Mouse (Mus musculus) MN1 (cell line): ENCODE measurements around the gene Gm2663.
"Not testable (repeated sequence)": the region's sequence is repeated elsewhere in the genome, so short reads cannot be mapped to it uniquely, and the experiment has no call there.

ENCODE experiments used
- DNase-seq: peaks from one replicate; pipeline ENCODE4 v3.0.0-alpha.2; 2016; ENCODE audit warnings: low spot score

Gm2663 gene

GRCm38 (mm10) chr6:40999379-40999778 lies at the start of gene Gm2663:
Gene Gm2663 (minus strand): TSS chr6:40999479.
- not testable (repeated sequence) for DNase-seq

- no peak for DNase-seq
Measured at GRCm38 (mm10) chr6:41048602-41049001, 49.3 kb upstream of the Gm2663 start.

- no peak for DNase-seq
Measured at GRCm38 (mm10) chr6:41047961-41048360, 48.7 kb upstream of the Gm2663 start.

GRCm38 (mm10) chr6:41047202-41047601 lies 47.9 kb upstream of the Gm2663 start:
- DNase-seq = no peak

- no peak for DNase-seq
Measured at GRCm38 (mm10) chr6:41046553-41046952, 47.3 kb upstream of the Gm2663 start.

GRCm38 (mm10) chr6:41044753-41045152 lies 45.5 kb upstream of the Gm2663 start:
- no peak for DNase-seq

GRCm38 (mm10) chr6:41044314-41044713 lies 45.0 kb upstream of the Gm2663 start:
- no peak for DNase-seq

- DNase-seq = no peak
Measured at GRCm38 (mm10) chr6:41035409-41035808, 36.1 kb upstream of the Gm2663 start, which contains the start of gene 2210010C04Rik. Gene 2210010C04Rik (minus strand): TSS chr6:41035509.

- DNase-seq = no peak
Measured at GRCm38 (mm10) chr6:41032802-41033201, 33.5 kb upstream of the Gm2663 start.

- DNase-seq = no peak
Measured at GRCm38 (mm10) chr6:41032231-41032630, 33.0 kb upstream of the Gm2663 start.

- DNase-seq = no peak
Measured at GRCm38 (mm10) chr6:41030821-41031220, 31.5 kb upstream of the Gm2663 start.

- DNase-seq = no peak
Measured at GRCm38 (mm10) chr6:41027053-41027452, 27.8 kb upstream of the Gm2663 start.

GRCm38 (mm10) chr6:41025873-41026650 lies 26.8 kb upstream of the Gm2663 start:
- no peak for DNase-seq

- DNase-seq = no peak
Measured at GRCm38 (mm10) chr6:41019140-41019539, 19.9 kb upstream of the Gm2663 start.

- no peak for DNase-seq
Measured at GRCm38 (mm10) chr6:41018629-41019028, 19.4 kb upstream of the Gm2663 start.

- no peak for DNase-seq
Measured at GRCm38 (mm10) chr6:41015065-41015464, 15.8 kb upstream of the Gm2663 start.

GRCm38 (mm10) chr6:40964454-40964853 lies 34.8 kb downstream of the Gm2663 start, which contains the start of gene 1810009J06Rik:
Gene 1810009J06Rik (plus strand): TSS chr6:40964754.
- DNase-seq = not testable (repeated sequence)

- no peak for DNase-seq
Measured at GRCm38 (mm10) chr6:40953716-40954115, 45.6 kb downstream of the Gm2663 start.

- DNase-seq = no peak
Measured at GRCm38 (mm10) chr6:40951770-40952169, 47.5 kb downstream of the Gm2663 start, which contains the start of gene Gm4744. Gene Gm4744 (minus strand): TSS chr6:40951870.
